Mouse (Mus musculus) limb, embryonic 14.5 days (tissue): ENCODE measurements around the gene Hid1. TPM values are rescaled to one million over a fixed set of nuclear protein-coding genes. Genes with fewer than 3 reads are reported as not detected.
A peak's percentile ranks its signal among the peaks of the same experiment; 100 is the strongest.

Source experiments
- ATAC-seq: fragments of 200-750 bp; cut with Nextera tagmentation; 2 replicates; pipeline ENCODE4 v1.8.0; 2017; ENCODE audit warnings: low read depth, moderate number of reproducible peaks, moderate TSS enrichment; ENCODE audit not compliant: low FRiP score
- DNase-seq: peaks from one replicate; pipeline ENCODE4 v3.0.0-alpha.2; 2015; ENCODE audit warnings: low spot score
- H3K27ac ChIP-seq: fragments of 300-500 bp; sonication (generic); replicated peaks from 2 replicates; pipeline ENCODE4 v1.5.1; 2014; ENCODE audit warnings: low read depth, mild to moderate bottlenecking, low read length, moderate library complexity, mixed read lengths
- H3K27me3 ChIP-seq: fragments of 300-500 bp; sonication (generic); 2 replicates; pipeline ENCODE4 v1.6.1; 2014; ENCODE audit warnings: low read length, mixed read lengths; ENCODE audit not compliant: control insufficient read depth, insufficient read depth
- H3K36me3 ChIP-seq: fragments of 300-500 bp; sonication (generic); 2 replicates; pipeline ENCODE4 v1.6.1; 2014; ENCODE audit warnings: mild to moderate bottlenecking, low read length, moderate library complexity, mixed read lengths; ENCODE audit not compliant: control insufficient read depth, insufficient read depth
- H3K4me1 ChIP-seq: fragments of 300-500 bp; sonication (generic); 2 replicates; pipeline ENCODE4 v1.6.1; 2014; ENCODE audit warnings: antibody characterized with exemption, low read length, mixed read lengths; ENCODE audit not compliant: control insufficient read depth, insufficient read depth
- H3K4me2 ChIP-seq: fragments of 300-500 bp; sonication (generic); replicated peaks from 2 replicates; pipeline ENCODE4 v1.6.1; 2014; ENCODE audit warnings: low read depth, mild to moderate bottlenecking, low read length, moderate library complexity; ENCODE audit not compliant: severe bottlenecking
- H3K4me3 ChIP-seq: fragments of 300-500 bp; sonication (generic); replicated peaks from 2 replicates; pipeline ENCODE4 v1.5.1; 2014; ENCODE audit warnings: low read length
- H3K9ac ChIP-seq: fragments of 300-500 bp; sonication (generic); 2 replicates; pipeline ENCODE4 v1.6.1; 2014; ENCODE audit warnings: mild to moderate bottlenecking, low read depth, low read length, moderate library complexity; ENCODE audit not compliant: severe bottlenecking
- H3K9me3 ChIP-seq: fragments of 300-500 bp; sonication (generic); 2 replicates; pipeline ENCODE4 v1.6.1; 2016; ENCODE audit warnings: low read length; ENCODE audit not compliant: control insufficient read depth
- POLR2A ChIP-seq: fragments of 200-500 bp; IDR thresholded peaks from 2 replicates; pipeline ENCODE4 v1.8.0; 2012; ENCODE audit warnings: inconsistent platforms, mild to moderate bottlenecking, moderate library complexity, borderline replicate concordance; ENCODE audit not compliant: insufficient read depth, insufficient read length; ENCODE audit errors: extremely low read depth
- WGBS: fragments of 180-500 bp; shearing (Covaris S2); extraction: QIAGEN DNeasy Blood & Tissue Kit; methylation state at CpG from one replicate; pipeline ENCODE4 v1.1.7; 2014; 5-methylcytosine and 5-hydroxymethylcytosine counted together
- polyA plus RNA-seq, 2 experiments: library from polyadenylated mRNA; depleted of rRNA in 1 of 2; stranded (reverse) in 1 of 2; unstranded in 1 of 2; fragments of >200 nt; fragmentation: Nextera tagmentation in 1 of 2; extraction: Ambion mirVana in 1 of 2; gene quantifications; 2 replicates each; pipeline versions ENCODE4 v1.2.1 to v1.2.3; 2012 to 2014

The Hid1 gene
- polyA plus RNA-seq, 2 experiments: 2.1 to 4.5 TPM

GRCm38 (mm10) chr11:115321906-115322693 is 45.5 kb downstream of the Hid1 start, which contains the start of gene Ush1g:
Gene Ush1g, minus strand, starts transcription at chr11:115322041.
- Histone ChIP-seq H3K4me2 (no peak within 1 kb of the TSS), H3K4me1 (no peaks in the 10 kb centered on the region), H3K9ac (0 out of 2 replicates have a peak within 1 kb of the TSS, but pooled peaks have one; percentile 16), H3K27me3 (peaks cover 79% of the 10 kb centered on the region), H3K27ac (no peak within 1 kb of the TSS), H3K36me3 (no peaks in the 10 kb centered on the region), H3K9me3 (no peaks in the 10 kb centered on the region), H3K4me3 (no peak within 1 kb of the TSS)
- TF ChIP-seq POLR2A: no peak
- peak; percentile 64 for DNase-seq
- peak; percentile 34; the same call in 1 of the 2 replicates for ATAC-seq
- WGBS: 4% methylated on average over 35 of the region's 35 CpGs

GRCm38 (mm10) chr11:115319704-115320383 is 47.7 kb downstream of the Hid1 start:
- Histone ChIP-seq H3K27me3 (peaks cover 97% of the 10 kb centered on the region), H3K4me2 (no peak overlapping the region), H3K9me3 (no peaks in the 10 kb centered on the region), H3K36me3 (no peaks in the 10 kb centered on the region), H3K27ac (no peak overlapping the region), H3K9ac (no peak overlapping the region), H3K4me3 (no peak overlapping the region), H3K4me1 (no peaks in the 10 kb centered on the region)
- ATAC-seq (no peak), DNase-seq (no peak)
- TF ChIP-seq POLR2A: no peak
- 8% methylated on average over 18 of the region's 18 CpGs for WGBS

GRCm38 (mm10) chr11:115318245-115319027 is 49.1 kb downstream of the Hid1 start:
- ATAC-seq (no peak), DNase-seq (no peak)
- no peak overlapping the region for H3K27ac ChIP-seq
- 7% methylated on average over 60 of the region's 63 CpGs for WGBS
- H3K9ac ChIP-seq: no peak overlapping the region
- no peak overlapping the region for H3K4me2 ChIP-seq
- TF ChIP-seq POLR2A: no peak
- H3K36me3 ChIP-seq: no peaks in the 10 kb centered on the region
- H3K4me3 ChIP-seq: no peak overlapping the region
- H3K4me1 ChIP-seq: no peaks in the 10 kb centered on the region
- no peaks in the 10 kb centered on the region for H3K9me3 ChIP-seq
- peaks cover 93% of the 10 kb centered on the region for H3K27me3 ChIP-seq

- 65% methylated on average over 7 of the region's 7 CpGs for WGBS
- DNase-seq (no peak), ATAC-seq (no peak)
- H3K36me3 ChIP-seq: no peaks in the 10 kb centered on the region
- no peak overlapping the region for H3K4me2 ChIP-seq
- H3K9ac ChIP-seq: no peak overlapping the region
- no peaks in the 10 kb centered on the region for H3K4me1 ChIP-seq
- H3K27me3 ChIP-seq: peaks cover 83% of the 10 kb centered on the region
- no peak overlapping the region for H3K4me3 ChIP-seq
- H3K9me3 ChIP-seq: no peaks in the 10 kb centered on the region
- no peak overlapping the region for H3K27ac ChIP-seq
- TF ChIP-seq POLR2A: no peak
These were observed 50.4 kb downstream of the Hid1 start for GRCm38 (mm10) chr11:115317204-115317603.

GRCm38 (mm10) chr11:115314249-115314648 is 53.3 kb downstream of the Hid1 start:
- no peak for TF ChIP-seq POLR2A
- Histone ChIP-seq H3K4me2 (no peak overlapping the region), H3K36me3 (no peaks in the 10 kb centered on the region), H3K27me3 (peaks cover 54% of the 10 kb centered on the region), H3K9me3 (no peaks in the 10 kb centered on the region), H3K9ac (no peak overlapping the region), H3K27ac (no peak overlapping the region), H3K4me3 (no peak overlapping the region), H3K4me1 (no peaks in the 10 kb centered on the region)
- ATAC-seq: no peak
- 43% methylated on average over 2 of the region's 2 CpGs for WGBS
- DNase-seq: no peak
